9 mouse cellular contexts compared by ENCODE assay signal in genomic region chr5:145234636-145235035, GRCm38 (mm10). TPM values are rescaled to one million over a fixed set of nuclear protein-coding genes. Genes with fewer than 3 reads are reported as not detected.
A peak's percentile ranks its signal among the peaks of the same experiment; 100 is the strongest.
DNase-seq lines count a peak whose midpoint lies in the region; ATAC-seq lines count a peak whose summit lies in the region.
"Had no signal": no experiment of that assay in that cellular context is flagged by ENCODE, and none has a peak within 500 bp of the region (broad histone marks: within the 10 kb centered on the region; RNA-seq: fewer than 3 reads in every experiment).

No protein-coding gene starts in this region.

- H3K36me3 ChIP-seq in neural tube, embryonic 15.5 days, result peaks cover 45% of the 10 kb centered on the region

- no peaks in the 10 kb centered on the region for H3K9me3 ChIP-seq in neural tube, embryonic 15.5 days (replicated peaks)
- H3K9me3 ChIP-seq: heart, embryonic 15.5 days had no signal

- no peak overlapping the region for H3K4me3 ChIP-seq in neural tube, embryonic 15.5 days (replicated peaks)
- H3K4me3 ChIP-seq: heart, embryonic 15.5 days had no signal

- H3K4me2 ChIP-seq in neural tube, embryonic 15.5 days, result no peak overlapping the region
- H3K4me2 ChIP-seq: heart, embryonic 15.5 days had no signal

- no peak overlapping the region for H3K9ac ChIP-seq in neural tube, embryonic 15.5 days (replicated peaks)
- H3K9ac ChIP-seq: heart, embryonic 15.5 days had no signal

- H3K4me1 ChIP-seq in neural tube, embryonic 15.5 days, result peaks cover 24% of the 10 kb centered on the region

- no peaks in the 10 kb centered on the region for H3K27me3 ChIP-seq in neural tube, embryonic 15.5 days (replicated peaks)
- H3K27me3 ChIP-seq: heart, embryonic 15.5 days had no signal

- no peak for ATAC-seq in neural tube, embryonic 15.5 days (ENCODE audit: low FRiP score)

- no peak overlapping the region for H3K27ac ChIP-seq in neural tube, embryonic 15.5 days (replicated peaks)
- H3K27ac ChIP-seq: heart, embryonic 15.5 days had no signal

- intact Hi-C loops in left cerebral cortex, postnatal 4 days (cut with DNase I), result no loop called here

- DNase-seq in cerebellum, postnatal 10 days, result peak; percentile 47 to 53
- DNase-seq in cerebellum, adult 9-11 months, result no peak
- peak; percentile 13 for DNase-seq in left cerebral cortex, postnatal 4 days
- no peak for DNase-seq in left cerebral cortex, adult 8-10 months (ENCODE audit: low spot score in 2 of 2)
- DNase-seq in brain, adult 2 months (ENCODE audit: low read depth, low spot score), result peak; percentile 60
- DNase-seq in lung, postnatal 14 days, result peak; percentile 22
- DNase-seq in testis, postnatal 14 days (ENCODE audit: low spot score), result no peak

RNA-seq across cellular contexts. Expression of gene Zfp655, which starts 3.1 kb away (rescaled TPM):
- total RNA-seq in left cerebral cortex, postnatal 4 days (2021), result 10 to 100 TPM; 25.5 to 28.9 TPM
- total RNA-seq in left cerebral cortex, adult 8-10 months (2022), result 10 to 100 TPM; 31.6 to 35.8 (median 31.9) TPM
- 28.1 and 29.8 TPM in 2 replicates for polyA plus RNA-seq in neural tube, embryonic 15.5 days (2015; fragmentation: Nextera tagmentation; extraction: Ambion mirVana)

RNA-seq across cellular contexts. Expression of gene Zkscan5, which starts 30.3 kb away (rescaled TPM):
- total RNA-seq in left cerebral cortex, postnatal 4 days (2021), result 10 to 100 TPM; 15.5 to 16.0 TPM
- 10 to 100 TPM; 10.4 to 12.2 (median 10.9) TPM for total RNA-seq in left cerebral cortex, adult 8-10 months (2022)
- polyA plus RNA-seq in neural tube, embryonic 15.5 days (2015; fragmentation: Nextera tagmentation; extraction: Ambion mirVana), result 12.5 and 12.9 TPM in 2 replicates

RNA-seq across cellular contexts. Expression of gene Zkscan14, which starts 33.0 kb away (rescaled TPM):
- 1 to 10 TPM; 6.4 to 7.5 TPM for total RNA-seq in left cerebral cortex, postnatal 4 days (2021)
- total RNA-seq in left cerebral cortex, adult 8-10 months (2022), result 10 to 100 TPM; 13.3 to 14.3 (median 14.0) TPM
- 12.8 and 14.4 TPM in 2 replicates for polyA plus RNA-seq in neural tube, embryonic 15.5 days (2015; fragmentation: Nextera tagmentation; extraction: Ambion mirVana)

RNA-seq across cellular contexts. Expression of gene Atp5j2, which starts 42.8 kb away (rescaled TPM):
- 100 to 1,000 TPM; 213 to 222 TPM for total RNA-seq in left cerebral cortex, postnatal 4 days (2021)
- total RNA-seq in left cerebral cortex, adult 8-10 months (2022), result 100 to 1,000 TPM; 243 to 395 (median 326) TPM
- polyA plus RNA-seq in neural tube, embryonic 15.5 days (2015; fragmentation: Nextera tagmentation; extraction: Ambion mirVana), result 724 and 793 TPM in 2 replicates

RNA-seq across cellular contexts. Expression of gene Zscan25, which starts 45.7 kb away (rescaled TPM):
- 10 to 100 TPM; 17.5 to 17.8 TPM for total RNA-seq in left cerebral cortex, postnatal 4 days (2021)
- 10 to 100 TPM; 18.5 to 24.1 (median 22.5) TPM for total RNA-seq in left cerebral cortex, adult 8-10 months (2022)
- polyA plus RNA-seq in neural tube, embryonic 15.5 days (2015; fragmentation: Nextera tagmentation; extraction: Ambion mirVana), result 0.55 and 0.57 TPM in 2 replicates

Comparison
In these comparisons a context has a peak if more than half of its experiments do, and no peak if none do; other contexts are left out.
1. DNase-seq: peak in cerebellum, postnatal 10 days (2 of 2), left cerebral cortex, postnatal 4 days (single experiment), brain, adult 2 months (single experiment) and lung, postnatal 14 days (single experiment); none in cerebellum, adult 9-11 months (single experiment), left cerebral cortex, adult 8-10 months (0 of 2) and testis, postnatal 14 days (single experiment).